Mouse (Mus musculus): Measurements from ENCODE around the gene Rasl2-9. TPM values are rescaled to one million over a fixed set of nuclear protein-coding genes. Genes with fewer than 3 reads are reported as not detected.
"Not testable (repeated sequence)": the region's sequence is repeated elsewhere in the genome, so short reads cannot be mapped to it uniquely, and the experiment has no call there.

Gene Rasl2-9
- total RNA-seq (2017) = not detected in 2 replicates

GRCm38 (mm10) chr7:5125549-5126406, at the start of gene Rasl2-9:
Rasl2-9 (minus strand) TSS chr7:5125950.
- ATAC-seq (replicated peaks; ENCODE audit: low read depth, poor library complexity, severe bottlenecking) = peak; percentile 100

- not testable (repeated sequence) for ATAC-seq (replicated peaks; ENCODE audit: low read depth, poor library complexity, severe bottlenecking)
Observed at GRCm38 (mm10) chr7:5149570-5149969, 23.8 kb upstream of the Rasl2-9 start, which contains the start of gene Vmn1r55. Vmn1r55 (minus strand) TSS chr7:5149670.

- ATAC-seq (replicated peaks; ENCODE audit: low read depth, poor library complexity, severe bottlenecking) = no peak
Observed at GRCm38 (mm10) chr7:5125078-5125477, 672 bp downstream of the Rasl2-9 start.

- ATAC-seq (replicated peaks; ENCODE audit: low read depth, poor library complexity, severe bottlenecking) = no peak
Observed at GRCm38 (mm10) chr7:5116850-5117249, 8.9 kb downstream of the Rasl2-9 start, which contains the start of gene Rfpl4. Rfpl4 (minus strand) TSS chr7:5116950.

GRCm38 (mm10) chr7:5112701-5113100, 13.0 kb downstream of the Rasl2-9 start:
- ATAC-seq (replicated peaks; ENCODE audit: low read depth, poor library complexity, severe bottlenecking) = no peak

GRCm38 (mm10) chr7:5109301-5109700, 16.4 kb downstream of the Rasl2-9 start:
- no peak for ATAC-seq (replicated peaks; ENCODE audit: low read depth, poor library complexity, severe bottlenecking)

- ATAC-seq (replicated peaks; ENCODE audit: low read depth, poor library complexity, severe bottlenecking) = no peak
Observed at GRCm38 (mm10) chr7:5108272-5108671, 17.5 kb downstream of the Rasl2-9 start.

GRCm38 (mm10) chr7:5102564-5102963, 23.2 kb downstream of the Rasl2-9 start:
- no peak for ATAC-seq (replicated peaks; ENCODE audit: low read depth, poor library complexity, severe bottlenecking)

GRCm38 (mm10) chr7:5101066-5101663, 24.6 kb downstream of the Rasl2-9 start:
- peak; percentile 97 for ATAC-seq (replicated peaks; ENCODE audit: low read depth, poor library complexity, severe bottlenecking)

GRCm38 (mm10) chr7:5099796-5100195, 26.0 kb downstream of the Rasl2-9 start:
- ATAC-seq (replicated peaks; ENCODE audit: low read depth, poor library complexity, severe bottlenecking) = no peak

- no peak for ATAC-seq (replicated peaks; ENCODE audit: low read depth, poor library complexity, severe bottlenecking)
Observed at GRCm38 (mm10) chr7:5098769-5099168, 27.0 kb downstream of the Rasl2-9 start.

- ATAC-seq (replicated peaks; ENCODE audit: low read depth, poor library complexity, severe bottlenecking) = no peak
Observed at GRCm38 (mm10) chr7:5092831-5093510, 32.8 kb downstream of the Rasl2-9 start.

GRCm38 (mm10) chr7:5092381-5092780, 33.4 kb downstream of the Rasl2-9 start:
- no peak for ATAC-seq (replicated peaks; ENCODE audit: low read depth, poor library complexity, severe bottlenecking)

- no peak for ATAC-seq (replicated peaks; ENCODE audit: low read depth, poor library complexity, severe bottlenecking)
Observed at GRCm38 (mm10) chr7:5091008-5091728, 34.6 kb downstream of the Rasl2-9 start.

GRCm38 (mm10) chr7:5089853-5090252, 35.9 kb downstream of the Rasl2-9 start:
- no peak for ATAC-seq (replicated peaks; ENCODE audit: low read depth, poor library complexity, severe bottlenecking)

GRCm38 (mm10) chr7:5087886-5088285, 37.9 kb downstream of the Rasl2-9 start:
- ATAC-seq (replicated peaks; ENCODE audit: low read depth, poor library complexity, severe bottlenecking) = no peak

- ATAC-seq (replicated peaks; ENCODE audit: low read depth, poor library complexity, severe bottlenecking) = no peak
Observed at GRCm38 (mm10) chr7:5086921-5087440, 38.8 kb downstream of the Rasl2-9 start.

- ATAC-seq (replicated peaks; ENCODE audit: low read depth, poor library complexity, severe bottlenecking) = peak; percentile 47
Observed at GRCm38 (mm10) chr7:5085512-5085911, 40.2 kb downstream of the Rasl2-9 start.

- peak; percentile 27 for ATAC-seq (replicated peaks; ENCODE audit: low read depth, poor library complexity, severe bottlenecking)
Observed at GRCm38 (mm10) chr7:5083325-5084105, 42.2 kb downstream of the Rasl2-9 start.

Data from common myeloid progenitor, adult 5-6 weeks (primary cell).